Mouse (Mus musculus): ENCODE results near the gene Rpap1.
A peak's percentile ranks its signal among the peaks of the same experiment; 100 is the strongest.

Gene Rpap1

DNA sequence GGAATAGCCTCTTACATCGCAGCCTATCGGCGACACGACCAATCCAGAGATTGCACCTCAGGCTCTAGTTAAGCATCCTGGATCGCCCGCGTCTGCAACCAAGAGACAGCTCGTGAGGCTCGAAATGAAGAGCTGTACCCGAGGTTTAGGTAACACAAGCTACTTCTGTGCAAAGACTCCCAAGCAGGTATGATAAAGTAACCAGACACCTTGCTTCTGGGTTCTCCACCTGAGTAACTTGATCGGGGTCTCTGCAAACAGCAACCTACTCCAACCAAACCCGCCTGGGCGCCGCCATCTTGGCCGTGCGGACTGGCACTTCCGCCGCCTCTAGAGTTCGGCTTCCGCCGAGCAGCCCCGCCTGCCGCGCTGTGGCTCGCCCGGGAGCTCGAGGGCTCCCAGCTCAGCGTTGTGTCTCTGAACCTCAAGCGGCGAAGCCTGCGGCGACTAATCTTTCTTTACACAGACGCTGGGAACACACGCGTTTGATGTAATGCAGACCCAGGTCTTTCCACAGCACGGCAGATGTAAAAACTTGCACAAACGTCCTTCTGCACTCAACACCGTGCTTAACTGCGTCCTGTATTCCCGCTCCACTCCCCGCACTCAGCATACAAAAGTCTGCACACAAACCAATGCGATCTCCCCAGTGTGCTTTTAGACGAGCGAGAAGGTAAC is at the start of gene Rpap1:
Gene Rpap1 (minus strand): TSS at position 332 of the 678 bp plus-strand sequence.
- peak; percentile 88 for DNase-seq (ENCODE audit: low spot score)

DNA sequence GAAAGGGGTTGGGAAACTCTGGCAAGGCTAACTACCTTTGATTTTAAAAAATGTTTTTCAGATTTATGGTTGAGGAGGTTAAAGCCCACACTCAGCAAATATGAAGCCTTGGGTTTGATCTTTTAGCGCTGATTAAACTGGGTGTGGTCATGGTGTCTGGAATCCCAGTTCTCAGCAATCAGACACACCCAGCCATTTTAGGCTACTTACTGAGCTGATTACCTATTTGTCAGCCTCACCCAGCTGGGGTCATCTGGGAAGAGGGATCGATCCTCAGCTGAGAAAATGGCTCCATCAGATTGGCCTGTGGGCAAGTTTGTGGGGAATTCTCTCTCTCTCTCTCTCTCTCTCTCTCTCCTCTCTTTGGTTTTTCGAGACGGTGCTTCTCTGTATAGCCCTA is 46.9 kb upstream of the Rpap1 start:
- no peak for DNase-seq (ENCODE audit: low spot score)

DNA sequence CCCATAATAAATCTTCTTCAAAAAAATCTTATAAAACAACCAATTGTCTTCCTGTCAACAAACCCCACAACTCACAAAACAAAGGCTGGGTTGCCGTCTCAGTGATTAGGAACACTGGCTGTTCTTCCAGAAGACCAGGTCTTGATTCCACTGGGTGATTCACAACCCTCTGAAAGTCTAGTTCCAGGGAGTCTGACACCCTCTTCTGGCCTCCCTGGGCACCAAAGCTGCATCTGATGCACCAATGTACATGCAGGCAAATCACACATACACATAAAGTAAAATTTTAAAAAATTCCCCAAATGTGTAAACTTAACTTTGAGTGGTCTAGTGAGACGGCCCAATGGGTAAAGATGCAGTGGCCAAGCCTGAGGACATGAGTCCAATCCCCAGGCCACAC is 43.2 kb upstream of the Rpap1 start:
- DNase-seq (ENCODE audit: low spot score), result no peak

DNA sequence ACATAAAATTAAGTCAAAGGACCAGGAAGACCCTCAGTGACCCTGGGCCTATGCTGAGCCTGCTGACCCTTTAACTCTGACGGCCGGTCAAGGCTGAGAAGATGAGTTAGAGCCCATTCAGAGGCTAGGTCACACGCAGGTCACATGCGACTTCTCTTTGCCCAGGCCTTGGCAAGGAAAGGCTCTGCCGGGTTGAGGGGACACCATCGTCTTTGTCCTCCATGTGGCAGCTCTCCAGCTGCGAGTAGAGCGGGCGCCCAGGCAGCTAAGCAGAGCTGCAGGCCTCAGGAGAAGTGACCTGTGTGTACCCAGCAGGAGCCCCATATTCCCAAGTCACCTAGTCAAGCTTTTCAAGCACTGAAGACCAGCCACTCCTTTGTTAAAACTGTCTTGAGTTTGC is 33.8 kb upstream of the Rpap1 start:
- no peak for DNase-seq (ENCODE audit: low spot score)

DNA sequence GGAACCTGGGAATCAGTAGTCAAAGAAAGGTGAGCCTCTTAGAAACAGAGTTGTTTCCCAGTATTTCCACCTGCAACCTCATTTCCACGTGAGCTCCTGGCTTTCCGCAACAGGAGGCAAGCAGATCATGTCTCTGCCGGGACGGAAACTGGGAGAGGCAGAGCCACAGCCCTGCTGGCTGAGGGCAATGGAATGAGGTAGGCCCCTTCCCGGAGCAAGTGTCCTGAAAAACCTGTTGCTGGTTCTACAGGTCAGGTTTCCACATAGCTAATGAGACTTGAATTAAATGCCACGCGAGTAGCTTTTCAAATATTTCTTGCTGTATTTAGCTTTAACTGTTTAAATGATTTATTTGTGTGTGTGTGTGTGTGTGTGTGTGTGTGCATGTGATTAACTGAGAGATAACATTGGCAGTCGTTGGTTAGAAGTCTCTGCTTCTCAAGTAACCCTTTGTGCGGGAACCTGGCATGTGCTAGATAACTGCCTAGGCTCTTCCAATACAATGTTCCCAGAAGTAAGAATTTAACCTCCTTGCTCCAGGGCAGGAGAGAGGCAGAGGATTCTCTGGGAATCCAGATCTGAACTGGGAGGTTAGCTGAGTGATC is 31.4 kb upstream of the Rpap1 start:
- DNase-seq (ENCODE audit: low spot score), result no peak

DNA sequence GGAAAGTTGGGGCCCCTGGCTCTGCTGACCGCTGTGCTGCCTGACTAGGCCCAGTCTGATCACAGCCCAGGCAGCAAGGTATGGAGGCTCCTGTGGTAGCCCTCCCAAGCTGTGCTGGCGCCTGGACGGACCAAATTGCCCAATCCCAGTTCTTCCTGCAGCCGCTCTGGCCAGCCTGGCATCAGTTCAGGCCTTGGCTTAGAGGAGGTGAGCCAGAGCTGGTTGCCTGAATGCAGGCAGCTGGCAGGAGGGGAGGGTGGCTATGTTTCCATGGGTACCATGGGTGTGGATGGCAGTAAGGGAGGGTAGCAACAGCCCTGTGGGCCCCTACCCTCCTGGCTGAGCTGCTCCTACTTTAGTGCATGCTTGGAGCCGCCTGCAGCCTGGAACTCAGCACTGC is 29.7 kb upstream of the Rpap1 start:
- DNase-seq (ENCODE audit: low spot score), result no peak

DNA sequence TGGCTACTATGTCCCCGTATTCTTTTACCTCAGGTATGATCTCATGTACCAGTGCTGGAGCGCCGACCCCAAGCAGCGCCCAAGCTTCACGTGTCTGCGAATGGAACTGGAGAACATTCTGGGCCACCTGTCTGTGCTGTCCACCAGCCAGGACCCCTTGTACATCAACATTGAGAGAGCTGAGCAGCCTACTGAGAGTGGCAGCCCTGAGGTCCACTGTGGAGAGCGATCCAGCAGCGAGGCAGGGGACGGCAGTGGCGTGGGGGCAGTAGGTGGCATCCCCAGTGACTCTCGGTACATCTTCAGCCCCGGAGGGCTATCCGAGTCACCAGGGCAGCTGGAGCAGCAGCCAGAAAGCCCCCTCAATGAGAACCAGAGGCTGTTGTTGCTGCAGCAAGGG is 29.3 kb upstream of the Rpap1 start:
- DNase-seq (ENCODE audit: low spot score), result no peak

DNA sequence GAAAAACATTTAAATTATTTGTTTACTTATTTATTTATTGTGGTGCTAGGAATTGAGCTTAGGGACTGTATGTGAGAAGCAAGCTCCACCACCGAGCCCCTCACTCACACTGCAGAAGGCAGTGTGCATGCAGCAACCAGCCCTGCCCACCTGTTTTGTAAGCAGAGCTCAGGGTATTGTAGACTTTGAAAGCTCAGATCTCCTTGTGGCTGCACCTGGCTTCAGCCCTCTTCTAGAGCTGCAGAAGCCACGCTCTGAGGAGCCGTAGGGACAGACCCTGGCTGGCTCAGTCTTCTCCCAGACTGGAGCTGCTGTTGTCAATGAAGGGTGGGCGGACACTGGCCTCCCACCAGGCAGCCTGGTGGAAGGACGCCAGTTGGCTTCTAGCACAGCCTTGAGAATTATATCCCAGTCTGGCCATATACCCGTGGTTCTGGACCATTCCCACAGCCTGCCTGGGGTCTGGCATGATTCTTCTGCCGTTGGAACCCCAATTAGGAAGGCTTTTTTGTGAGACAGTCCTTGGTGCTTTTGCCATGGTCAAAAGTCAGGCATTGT is 27.1 kb upstream of the Rpap1 start:
- peak; percentile 86 for DNase-seq (ENCODE audit: low spot score)

DNA sequence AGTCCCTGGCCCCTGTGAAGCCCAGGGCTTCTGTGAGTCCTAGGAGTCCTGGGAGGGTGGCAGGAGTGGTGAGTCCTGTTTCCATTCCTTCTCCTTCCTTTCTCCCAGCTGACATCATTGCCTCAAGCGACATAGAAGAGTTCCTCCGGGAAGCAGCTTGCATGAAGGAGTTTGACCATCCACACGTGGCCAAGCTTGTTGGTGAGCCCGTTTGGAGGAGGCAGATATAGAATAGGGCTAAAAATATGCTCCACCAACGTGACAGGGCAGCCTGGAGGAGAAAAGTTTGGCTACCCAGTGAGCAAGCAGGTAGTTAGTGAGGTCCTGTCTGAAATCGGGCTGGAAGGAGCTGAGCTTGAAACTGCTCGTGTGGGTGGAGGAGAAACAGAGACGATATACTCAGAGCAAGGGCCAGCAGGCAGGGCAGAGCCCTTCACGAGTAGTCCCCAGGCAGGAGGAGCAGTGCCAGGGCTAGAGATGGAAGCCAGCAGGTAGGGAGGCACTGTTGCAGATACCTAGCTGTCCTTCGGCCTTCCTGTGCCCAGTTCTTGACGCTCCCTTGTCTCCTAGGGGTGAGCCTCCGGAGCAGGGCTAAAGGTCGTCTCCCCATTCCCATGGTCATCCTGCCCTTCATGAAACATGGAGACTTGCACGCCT is 24.3 kb upstream of the Rpap1 start:
- DNase-seq (ENCODE audit: low spot score), result no peak

DNA sequence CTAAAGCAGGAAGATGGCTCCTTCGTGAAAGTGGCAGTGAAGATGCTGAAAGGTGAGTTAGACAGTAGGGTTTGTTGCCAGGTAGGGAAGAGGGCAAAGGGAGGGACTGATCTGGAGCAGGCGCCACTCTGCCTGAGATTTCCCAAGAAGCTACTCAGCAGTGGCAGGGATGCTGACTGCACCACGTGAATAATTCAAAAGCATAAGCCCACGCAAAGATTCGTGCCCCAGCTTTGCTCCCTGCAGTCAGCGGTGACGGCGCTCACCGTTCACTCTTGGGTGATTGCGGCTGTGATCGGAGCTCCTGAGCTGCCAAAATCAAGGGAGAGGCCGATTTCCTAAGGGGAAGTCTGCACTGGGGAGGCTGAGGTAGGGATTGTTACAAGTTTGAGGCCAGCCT is 23.6 kb upstream of the Rpap1 start:
- DNase-seq (ENCODE audit: low spot score), result no peak

DNA sequence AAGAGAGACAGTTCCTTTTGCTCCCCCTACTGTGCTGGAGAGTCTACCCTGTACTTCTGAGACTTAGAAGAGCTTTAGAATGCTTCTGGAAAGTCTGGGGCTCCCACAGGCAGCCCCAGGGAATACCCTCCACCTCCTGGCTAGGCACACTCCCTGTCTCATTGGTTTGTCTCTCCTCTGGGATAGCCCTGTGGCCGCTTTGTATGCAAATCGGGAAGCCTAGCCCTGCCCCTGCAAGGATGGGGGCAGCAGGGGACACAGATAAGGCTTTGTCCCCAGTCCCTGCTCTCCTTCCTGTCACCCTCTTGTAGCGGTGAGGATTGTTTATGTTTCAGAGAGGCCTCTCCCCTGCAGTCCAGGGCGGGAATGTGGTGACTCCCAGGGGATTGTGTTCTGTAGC is 21.5 kb upstream of the Rpap1 start:
- no peak for DNase-seq (ENCODE audit: low spot score)

DNA sequence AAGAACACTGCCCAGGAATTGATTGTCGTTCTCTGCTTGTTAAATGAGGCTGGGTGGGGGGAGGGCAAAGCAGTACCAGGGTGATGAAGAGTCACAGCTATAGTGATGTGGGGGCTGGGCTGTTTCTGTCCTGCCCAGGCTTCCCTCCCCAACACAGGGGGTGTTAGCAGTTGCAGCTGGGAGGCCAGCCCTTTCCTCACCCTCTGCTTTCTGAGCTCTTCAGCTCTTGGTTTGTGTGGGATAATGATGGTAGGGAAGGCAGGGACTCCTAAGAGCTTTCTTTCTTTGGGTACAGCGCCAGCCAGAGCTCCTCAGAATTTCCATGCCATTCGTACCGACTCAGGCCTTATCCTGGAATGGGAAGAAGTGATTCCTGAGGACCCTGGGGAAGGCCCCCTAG is 21.1 kb upstream of the Rpap1 start:
- no peak for DNase-seq (ENCODE audit: low spot score)

DNA sequence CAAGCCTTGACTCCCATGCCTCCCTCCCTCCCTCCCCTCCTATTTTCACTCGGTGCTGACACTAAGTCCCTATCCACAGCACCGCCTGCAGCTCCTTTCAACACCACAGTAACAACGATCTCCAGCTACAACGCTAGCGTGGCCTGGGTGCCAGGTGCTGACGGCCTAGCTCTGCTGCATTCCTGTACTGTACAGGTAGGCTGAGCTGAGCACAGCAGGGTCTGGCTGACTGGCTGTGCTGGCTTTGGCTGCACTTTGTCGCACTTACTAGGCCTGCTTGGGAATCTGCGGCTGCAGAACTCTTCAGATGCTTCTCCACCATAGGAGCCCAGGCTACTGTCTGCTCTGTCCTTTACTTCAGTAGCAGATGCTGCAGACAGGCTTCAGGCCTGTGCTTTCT is 18.2 kb upstream of the Rpap1 start:
- no peak for DNase-seq (ENCODE audit: low spot score)

DNA sequence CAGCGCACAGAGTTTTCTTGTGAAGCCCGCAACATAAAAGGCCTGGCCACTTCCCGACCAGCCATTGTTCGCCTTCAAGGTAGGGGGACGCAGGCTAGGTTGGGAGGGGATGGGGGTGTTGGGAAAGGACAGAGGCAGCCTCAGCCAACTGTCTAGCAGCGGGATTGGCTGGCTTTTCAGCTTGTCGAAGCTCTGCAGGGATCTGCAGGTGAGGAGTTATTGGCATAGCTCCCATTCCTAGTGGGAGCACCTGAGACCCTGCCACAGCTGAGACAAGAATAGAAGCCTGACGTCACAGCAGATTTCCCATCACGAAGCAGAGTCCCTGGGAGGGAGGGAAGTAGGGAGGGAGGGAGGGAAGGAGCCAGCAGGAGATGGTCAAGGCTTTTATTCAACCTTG is 17.4 kb upstream of the Rpap1 start:
- no peak for DNase-seq (ENCODE audit: low spot score)

DNA sequence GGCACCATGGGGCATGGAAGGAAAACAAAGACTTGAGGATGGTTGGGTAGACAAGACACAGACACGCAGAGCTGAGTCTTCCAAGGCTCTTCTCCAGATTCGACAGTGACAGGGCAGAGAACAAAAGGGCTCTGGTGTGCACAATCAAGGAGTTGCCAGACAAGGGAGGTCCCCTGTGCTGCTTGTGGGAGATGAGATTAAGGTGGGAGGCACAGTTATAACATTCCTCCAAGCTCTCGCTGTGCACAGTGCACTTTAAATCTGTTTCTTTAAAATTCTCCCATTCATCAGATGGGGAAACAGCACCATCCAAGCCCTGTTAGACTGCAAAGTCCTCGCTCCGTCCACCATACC is 16.9 kb upstream of the Rpap1 start:
- no peak for DNase-seq (ENCODE audit: low spot score)

DNA sequence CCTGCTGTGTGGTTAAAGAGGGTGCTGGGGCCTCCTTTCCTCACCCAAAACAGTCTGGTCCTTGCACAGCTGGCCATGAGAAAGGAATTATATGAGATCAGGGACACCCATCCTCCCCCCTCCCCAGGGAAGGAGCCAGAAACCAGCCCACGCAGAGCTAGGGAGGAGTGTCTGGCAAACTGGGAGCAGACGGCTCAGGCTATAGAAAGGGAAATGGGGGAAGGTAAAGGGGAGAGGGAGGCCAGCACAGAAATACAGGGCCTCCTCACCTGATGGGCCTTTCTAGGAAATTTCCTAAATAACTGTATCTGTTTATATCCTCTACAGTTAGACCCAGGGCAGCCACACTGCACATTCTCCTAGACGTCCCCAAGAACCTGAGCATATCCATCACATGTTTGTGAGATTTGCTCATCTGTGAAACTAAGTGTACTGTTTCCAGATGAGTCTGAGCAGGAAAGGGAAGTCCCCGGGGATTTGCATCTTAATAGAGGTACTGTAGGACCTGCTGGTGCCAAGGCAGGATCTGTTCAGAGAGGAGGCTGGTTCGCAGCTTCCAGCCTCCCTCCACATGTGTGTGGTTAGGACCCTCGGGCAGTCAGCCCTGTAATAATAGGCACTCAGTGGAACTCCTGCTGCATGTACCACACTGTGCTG is 16.4 kb upstream of the Rpap1 start:
- DNase-seq (ENCODE audit: low spot score), result peak; percentile 68

DNA sequence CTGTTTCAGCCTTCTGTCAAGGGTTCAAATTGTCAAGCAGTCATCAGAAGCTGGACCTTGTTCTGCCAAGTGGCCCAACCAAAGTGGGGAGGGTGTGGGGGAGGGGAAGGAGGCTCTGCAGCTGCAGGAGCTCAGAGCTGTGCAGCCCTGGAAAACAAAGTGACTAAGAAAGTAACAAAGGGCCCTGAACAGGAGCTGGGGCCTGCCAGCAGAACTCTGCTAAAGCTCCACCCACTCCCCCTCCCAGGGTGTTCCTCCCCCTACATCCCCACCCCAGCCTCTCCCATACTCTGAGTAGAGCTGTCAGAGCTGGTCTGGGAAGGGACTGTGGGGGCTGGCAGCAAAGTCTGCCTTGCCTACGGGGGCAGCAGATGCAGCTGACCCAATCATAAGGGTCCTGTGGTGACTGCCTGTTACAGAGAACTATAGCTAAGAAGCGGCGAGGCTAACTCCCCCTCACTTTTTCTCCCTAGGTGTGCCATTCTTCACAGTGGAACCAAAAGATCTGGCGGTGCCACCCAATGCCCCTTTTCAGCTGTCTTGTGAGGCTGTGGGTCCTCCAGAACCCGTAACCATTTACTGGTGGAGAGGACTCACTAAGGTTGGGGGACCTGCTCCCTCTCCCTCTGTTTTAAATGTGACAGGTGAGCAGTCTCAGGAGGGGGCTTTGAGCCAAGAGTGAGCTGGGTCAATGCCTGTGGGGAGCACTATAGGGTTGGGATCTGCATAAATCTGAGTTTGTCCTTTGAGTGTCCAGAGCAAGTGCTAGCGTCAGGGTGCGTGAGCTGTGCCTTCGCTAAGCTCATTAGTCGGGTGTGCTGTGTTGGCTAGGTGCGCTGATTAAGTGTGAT is 15.7 kb upstream of the Rpap1 start:
- DNase-seq (ENCODE audit: low spot score), result peak; percentile 83

DNA sequence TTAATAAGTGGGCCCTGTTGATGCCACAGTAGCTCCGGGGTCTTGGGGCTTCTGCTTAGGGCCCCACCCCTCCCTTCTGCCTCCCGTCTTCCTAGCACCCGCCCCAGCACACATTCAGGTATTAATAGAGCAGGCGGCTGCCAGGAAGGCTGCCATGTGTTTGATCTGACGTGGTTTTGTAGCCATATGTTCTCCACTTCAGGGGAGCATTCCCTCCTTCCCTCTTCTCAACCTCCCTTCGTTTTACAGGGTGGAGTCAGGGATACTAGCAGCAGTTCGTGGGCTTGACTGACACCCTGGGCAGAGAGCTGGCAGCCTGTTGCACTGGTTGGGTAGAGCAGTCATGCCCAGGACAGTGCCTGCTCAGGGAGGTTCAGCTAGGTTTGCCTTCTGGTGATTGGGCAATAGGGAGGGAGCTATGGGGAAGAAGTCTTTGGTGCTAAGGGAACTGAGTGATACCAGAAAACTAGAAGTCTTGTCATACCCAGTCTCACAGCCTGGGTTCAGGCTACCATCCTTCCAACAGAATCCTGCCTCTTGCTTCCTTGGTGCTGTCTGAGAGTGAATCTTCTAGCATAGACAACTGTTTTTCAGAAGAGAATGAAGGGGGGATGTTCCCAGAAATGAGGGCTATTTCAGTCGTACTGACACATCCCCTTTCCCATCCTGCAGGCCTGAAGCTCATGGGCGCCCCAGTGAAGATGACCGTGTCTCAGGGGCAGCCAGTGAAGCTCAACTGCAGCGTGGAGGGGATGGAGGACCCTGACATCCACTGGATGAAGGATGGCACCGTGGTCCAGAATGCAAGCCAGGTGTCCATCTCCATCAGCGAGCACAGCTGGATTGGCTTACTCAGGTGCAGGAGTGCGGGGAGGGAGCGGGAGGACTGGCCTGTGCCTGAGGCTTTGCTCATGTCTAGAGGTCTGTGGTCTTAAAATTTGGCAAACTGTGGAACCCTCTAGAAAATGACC is 13.8 kb upstream of the Rpap1 start:
- no peak for DNase-seq (ENCODE audit: low spot score)

DNA sequence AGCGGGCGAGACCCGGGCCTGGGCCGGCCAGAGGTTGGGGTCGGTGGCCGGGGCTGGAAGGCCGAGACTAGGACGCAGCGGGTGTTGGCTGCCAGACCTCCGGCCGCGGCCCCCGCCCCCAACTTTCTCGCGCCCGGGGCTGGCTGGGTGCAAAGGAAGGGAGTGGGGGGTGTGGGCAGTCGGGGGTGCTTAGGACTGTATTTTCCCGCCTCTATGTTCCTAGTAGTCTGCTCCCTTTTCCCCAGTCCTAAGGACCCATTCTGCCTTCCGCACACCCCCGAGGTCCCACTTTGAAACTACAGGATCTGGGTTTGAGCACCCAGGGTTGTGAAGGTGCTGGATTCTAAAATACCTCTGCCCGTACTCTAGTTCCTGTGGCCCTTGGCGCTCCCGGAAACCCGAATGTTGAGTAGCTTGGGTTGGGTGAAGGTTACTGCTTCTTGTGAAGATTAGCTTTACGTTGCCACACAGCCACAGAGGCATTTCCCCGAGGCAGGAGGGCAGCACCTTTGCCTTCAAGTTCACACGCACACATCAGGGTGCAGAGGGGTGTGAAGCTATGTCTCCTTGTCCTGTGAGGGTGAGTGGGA is 12.7 kb upstream of the Rpap1 start:
- no peak for DNase-seq (ENCODE audit: low spot score)

DNA sequence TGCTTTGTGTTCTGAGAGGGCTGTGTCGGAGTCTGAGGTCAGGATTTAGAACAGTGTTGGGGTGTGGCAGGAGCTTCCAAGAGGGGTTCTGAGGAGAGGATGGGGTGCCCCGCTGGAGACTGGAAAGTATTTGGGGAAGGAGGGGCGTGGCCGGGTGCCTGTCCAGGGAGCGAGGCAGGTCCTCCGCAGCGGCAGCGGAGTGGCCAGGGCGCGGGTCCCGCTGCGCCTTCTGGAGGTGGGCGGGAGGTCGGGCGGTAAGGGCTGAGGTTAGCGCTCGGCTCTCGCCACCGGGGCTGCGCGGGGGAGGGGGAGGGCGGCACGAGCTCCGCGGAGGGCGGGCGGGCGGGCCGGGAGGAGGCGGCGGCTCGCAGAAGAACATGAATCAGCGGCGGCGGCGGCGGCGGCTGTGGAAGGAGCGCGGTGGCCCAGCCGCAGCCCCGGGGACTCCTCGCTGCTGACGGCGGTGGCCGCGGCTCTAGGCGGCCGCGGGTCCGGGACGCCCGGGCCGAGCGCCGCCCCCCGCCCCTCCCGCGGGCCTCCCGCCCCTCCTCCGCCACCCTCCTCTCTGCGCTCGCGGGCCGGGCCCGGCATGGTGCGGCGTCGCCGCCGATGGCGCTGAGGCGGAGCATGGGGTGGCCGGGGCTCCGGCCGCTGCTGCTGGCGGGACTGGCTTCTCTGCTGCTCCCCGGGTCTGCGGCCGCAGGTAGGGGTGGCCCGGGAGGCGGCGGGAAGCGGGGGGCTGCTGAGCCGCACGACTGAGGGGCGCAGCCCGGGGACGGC is 12.0 kb upstream of the Rpap1 start:
- DNase-seq (ENCODE audit: low spot score), result peak; percentile 81

All from testis, postnatal 10 days (tissue).